Mouse (Mus musculus) liver, postnatal 0 days (tissue): ENCODE results near the gene Lfng.

Experiments used
- CTCF ChIP-seq: sonication (generic); IDR thresholded peaks from 2 replicates; pipeline ENCODE4 v1.5.1; 2016; ENCODE audit warnings: antibody characterized with exemption, low read depth
- EP300 ChIP-seq: IDR thresholded peaks from 2 replicates; pipeline ENCODE4 v1.6.1; 2016; ENCODE audit warnings: antibody characterized with exemption, low read depth, mild to moderate bottlenecking

DNA sequence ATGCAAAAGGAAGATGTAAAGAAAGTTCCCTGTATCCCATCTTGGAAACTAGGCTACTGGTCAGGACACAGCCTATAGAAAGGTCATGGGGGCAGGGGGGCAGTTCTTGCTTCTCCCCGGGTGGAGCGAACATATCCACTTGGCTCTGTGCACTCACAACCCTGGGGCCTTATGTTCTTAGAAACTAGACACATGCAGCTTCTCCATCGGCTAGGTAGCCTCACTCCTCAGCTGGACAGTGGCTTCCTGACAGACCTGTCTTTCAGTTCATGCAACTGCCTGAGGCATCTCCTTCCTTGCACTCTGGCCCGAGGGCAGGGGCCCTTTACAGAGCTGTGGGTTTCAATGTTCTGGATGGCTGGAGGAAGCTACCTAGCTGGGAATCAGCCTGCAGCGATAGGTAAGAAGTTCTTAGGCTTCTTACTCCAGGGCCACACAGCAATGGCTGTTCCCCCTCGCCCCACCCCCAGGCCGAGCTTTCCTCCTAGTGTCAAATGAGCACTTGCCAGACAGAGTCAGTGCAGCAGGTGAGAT, 42.8 kb downstream of the Lfng start:
- TF ChIP-seq EP300 (no peak), CTCF (no peak)
